Mouse (Mus musculus) liver, embryonic 11.5 days (tissue): Measurements from ENCODE around the gene Nrbp1. TPM values are rescaled to one million over a fixed set of nuclear protein-coding genes. Genes with fewer than 3 reads are reported as not detected.

Experiments used
- ATAC-seq: fragments of 200-750 bp; cut with Nextera tagmentation; replicated peaks from 2 replicates; pipeline ENCODE4 v1.8.0; 2017; ENCODE audit warnings: moderate number of reproducible peaks, mild to moderate bottlenecking, moderate TSS enrichment, moderate library complexity; ENCODE audit not compliant: low FRiP score
- DNase-seq: peaks from one replicate; pipeline ENCODE4 v3.0.0-alpha.2; 2017; ENCODE audit warnings: low spot score
- H3K27ac ChIP-seq: fragments of 300-500 bp; sonication (generic); 2 replicates; pipeline ENCODE4 v1.5.1; 2014; ENCODE audit warnings: mild to moderate bottlenecking, low read depth, low read length, control low read depth
- H3K27me3 ChIP-seq: fragments of 300-500 bp; sonication (generic); replicated peaks from 2 replicates; pipeline ENCODE4 v1.6.1; 2014; ENCODE audit warnings: low read length, mixed read lengths; ENCODE audit not compliant: control insufficient read depth, insufficient read depth
- H3K36me3 ChIP-seq: fragments of 300-500 bp; sonication (generic); 2 replicates; pipeline ENCODE4 v1.6.1; 2014; ENCODE audit warnings: mild to moderate bottlenecking, low read length, moderate library complexity, mixed read lengths; ENCODE audit not compliant: control insufficient read depth, insufficient read depth
- H3K4me1 ChIP-seq: fragments of 300-500 bp; sonication (generic); replicated peaks from 2 replicates; pipeline ENCODE4 v1.6.1; 2014; ENCODE audit warnings: low read length, mixed read lengths; ENCODE audit not compliant: control insufficient read depth, insufficient read depth
- H3K4me2 ChIP-seq: fragments of 300-500 bp; sonication (generic); 2 replicates; pipeline ENCODE4 v1.6.1; 2014; ENCODE audit warnings: mild to moderate bottlenecking, control low read depth, moderate library complexity
- H3K4me3 ChIP-seq: fragments of 300-500 bp; sonication (generic); 2 replicates; pipeline ENCODE4 v1.5.1; 2014; ENCODE audit warnings: low read depth, low read length, control low read depth
- H3K9ac ChIP-seq: fragments of 300-500 bp; sonication (generic); 2 replicates; pipeline ENCODE4 v1.6.1; 2014; ENCODE audit warnings: low read depth, low read length, control low read depth
- H3K9me3 ChIP-seq: fragments of 300-500 bp; sonication (generic); 2 replicates; pipeline ENCODE4 v1.6.1; 2016; ENCODE audit warnings: low read length, inconsistent platforms, mixed read lengths; ENCODE audit not compliant: control insufficient read depth
- WGBS: fragments of 180-500 bp; shearing (Covaris S2); extraction: QIAGEN DNeasy Blood & Tissue Kit; methylation state at CpG from one replicate; pipeline ENCODE4 v1.1.7; 2014; 5-methylcytosine and 5-hydroxymethylcytosine counted together
- polyA plus RNA-seq: library from polyadenylated mRNA; unstranded; fragments of >200 nt; fragmentation: Nextera tagmentation; extraction: Ambion mirVana; gene quantifications from 2 replicates; pipeline ENCODE4 v1.2.1, GENCODE M21; 2014

The Nrbp1 gene
- polyA plus RNA-seq, 1 experiment from 2014 or later = 95.6 TPM

DNA sequence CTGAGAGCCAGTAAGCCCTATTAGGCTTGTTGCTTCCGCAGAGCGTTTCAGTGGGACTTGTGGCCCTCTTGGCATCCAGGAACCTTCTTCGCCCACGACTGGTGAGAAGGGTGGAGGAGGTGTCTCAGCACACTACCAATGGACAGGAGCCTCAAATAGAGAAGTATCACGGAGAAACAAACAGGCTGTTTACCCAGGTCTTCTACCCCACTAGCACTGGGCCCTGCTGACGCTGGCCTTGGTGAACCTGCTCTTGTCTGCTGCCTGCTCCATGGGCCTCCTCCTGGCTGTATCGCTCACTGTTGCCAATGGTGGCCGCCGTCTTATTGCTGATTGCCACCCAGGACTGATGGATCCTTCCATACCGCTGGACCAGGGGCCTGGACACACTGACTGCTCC lies 11.5 kb downstream of the Nrbp1 start:
- peak; percentile 9; the same call in 1 of the 2 replicates for ATAC-seq
- Histone ChIP-seq H3K27ac (no peak overlapping the region), H3K27me3 (no peaks in the 10 kb centered on the region), H3K36me3 (peaks cover 28% of the 10 kb centered on the region), H3K4me1 (peaks cover 6% of the 10 kb centered on the region; the same call in 1 of the 2 replicates), H3K4me2 (peak overlapping the region; percentile 60), H3K4me3 (peak overlapping the region; percentile 47), H3K9me3 (no peaks in the 10 kb centered on the region), H3K9ac (no peak overlapping the region)
- WGBS = 57% methylated on average over 10 of the region's 10 CpGs
- no peak for DNase-seq

DNA sequence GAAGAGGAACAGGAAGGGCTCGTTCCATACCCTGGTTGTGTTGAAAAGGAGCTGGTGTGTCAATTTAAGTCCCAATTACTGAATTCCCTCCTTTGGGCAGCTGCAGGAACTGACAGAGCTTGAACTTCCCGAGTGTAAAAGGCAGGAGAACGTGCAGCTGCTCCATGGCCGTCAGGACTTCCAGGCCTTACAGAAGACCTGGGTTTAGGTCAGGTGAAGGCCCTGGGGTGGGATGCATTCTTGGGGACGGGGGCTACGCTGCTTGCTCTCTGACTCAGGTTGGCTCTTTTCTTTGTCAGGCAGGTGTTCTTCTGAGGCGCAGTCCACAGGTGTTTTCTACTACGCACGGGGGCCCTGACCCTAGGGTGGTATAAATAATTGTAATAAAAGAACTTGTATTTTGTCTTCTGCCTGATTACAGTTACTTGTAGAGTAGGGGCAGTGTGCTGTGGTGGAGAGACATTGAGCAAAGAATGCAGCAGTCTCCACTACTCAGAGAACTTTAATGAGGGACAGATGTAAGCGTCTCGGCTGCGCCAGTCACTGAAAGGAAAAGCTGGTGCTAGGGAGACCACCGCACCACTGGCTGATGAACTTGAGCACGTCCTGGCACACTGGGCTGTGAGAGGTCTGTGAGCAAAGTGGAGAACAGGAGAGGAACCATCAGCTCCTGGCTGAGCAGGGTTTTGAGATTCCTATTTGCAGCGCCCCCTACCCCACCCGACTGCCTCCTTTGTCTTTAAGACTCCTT lies 12.3 kb downstream of the Nrbp1 start:
- Histone ChIP-seq H3K9ac (no peak overlapping the region), H3K36me3 (peaks cover 28% of the 10 kb centered on the region), H3K27me3 (no peaks in the 10 kb centered on the region), H3K4me3 (no peak overlapping the region), H3K9me3 (no peaks in the 10 kb centered on the region), H3K27ac (no peak overlapping the region), H3K4me2 (peak overlapping the region; percentile 33; the same call in 1 of the 2 replicates), H3K4me1 (peaks cover 6% of the 10 kb centered on the region; the same call in 1 of the 2 replicates)
- ATAC-seq (no peak), DNase-seq (peak; percentile 30)
- WGBS = 82% methylated on average over 16 of the region's 16 CpGs

DNA sequence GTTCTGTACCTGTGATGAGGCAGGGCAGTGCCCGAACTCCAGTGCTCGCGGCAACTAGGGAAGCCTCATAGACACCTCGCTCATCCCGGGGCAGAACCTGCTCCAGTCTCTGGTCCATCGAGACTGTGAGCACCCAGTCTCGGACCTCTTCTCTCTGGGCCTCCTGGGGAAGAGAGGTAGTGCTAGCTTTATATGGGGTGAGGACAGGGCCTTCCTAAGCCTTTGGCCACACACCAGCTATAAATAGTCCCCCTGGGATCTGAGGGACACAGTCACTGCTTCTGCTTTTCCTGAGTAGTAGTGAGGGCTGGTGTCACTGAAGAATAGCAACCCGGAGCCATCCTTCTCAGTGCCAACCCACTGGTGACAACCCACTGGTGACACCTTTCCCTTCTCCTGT lies 13.1 kb downstream of the Nrbp1 start:
- Histone ChIP-seq H3K27me3 (no peaks in the 10 kb centered on the region), H3K4me2 (no peak overlapping the region), H3K9me3 (no peaks in the 10 kb centered on the region), H3K27ac (no peak overlapping the region), H3K4me1 (peaks cover 6% of the 10 kb centered on the region; the same call in 1 of the 2 replicates), H3K4me3 (no peak overlapping the region), H3K36me3 (peaks cover 22% of the 10 kb centered on the region), H3K9ac (no peak overlapping the region)
- ATAC-seq = no peak
- WGBS = 94% methylated on average over 8 of the region's 8 CpGs
- peak; percentile 30 for DNase-seq

DNA sequence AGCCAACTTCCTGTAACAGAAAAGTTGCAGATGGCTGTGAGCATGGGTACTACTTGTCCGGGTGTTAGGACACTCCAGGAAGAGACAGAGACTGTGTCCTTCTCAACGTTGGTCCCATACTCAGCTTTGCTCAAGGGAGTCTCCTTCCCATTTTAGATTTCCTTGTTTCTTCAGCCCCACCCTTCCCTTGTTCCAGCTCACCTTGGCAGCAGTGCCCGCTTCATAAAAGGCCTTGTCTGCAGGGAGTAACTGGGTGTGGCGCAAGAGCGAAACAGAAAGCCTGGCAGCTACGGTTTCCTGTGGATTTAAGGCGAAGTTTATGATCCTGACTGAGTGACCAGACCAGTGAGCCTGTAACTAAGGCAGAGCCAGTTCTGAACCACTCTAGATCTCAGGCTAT lies 13.8 kb downstream of the Nrbp1 start:
- no peak overlapping the region for H3K4me2 ChIP-seq
- ATAC-seq (no peak), DNase-seq (peak; percentile 20)
- H3K27me3 ChIP-seq = no peaks in the 10 kb centered on the region
- 78% methylated on average over 7 of the region's 7 CpGs for WGBS
- H3K9me3 ChIP-seq = no peaks in the 10 kb centered on the region
- H3K9ac ChIP-seq = no peak overlapping the region
- H3K36me3 ChIP-seq = peaks cover 18% of the 10 kb centered on the region
- no peak overlapping the region for H3K27ac ChIP-seq
- H3K4me1 ChIP-seq = peaks cover 6% of the 10 kb centered on the region; the same call in 1 of the 2 replicates
- no peak overlapping the region for H3K4me3 ChIP-seq

DNA sequence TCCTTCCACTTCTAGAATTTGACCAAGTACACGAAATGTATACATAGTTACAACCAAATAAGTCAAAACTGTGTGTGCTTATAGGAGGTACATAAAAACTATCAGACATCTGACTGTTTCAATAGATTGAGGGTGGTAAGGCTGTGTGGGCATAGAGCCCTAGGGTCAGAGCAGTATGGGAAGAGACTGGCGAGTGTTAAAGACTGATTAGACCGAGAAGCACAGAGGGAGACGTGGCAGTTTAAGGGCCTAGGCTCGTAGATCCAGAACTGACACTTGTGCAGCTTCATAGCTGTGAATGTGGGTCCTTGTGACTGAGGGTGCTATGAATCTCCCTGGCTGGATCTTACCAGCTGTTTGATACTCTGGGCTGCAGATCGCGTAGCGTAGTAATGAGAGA lies 14.2 kb downstream of the Nrbp1 start:
- WGBS = 77% methylated on average over 8 of the region's 8 CpGs
- ATAC-seq (no peak), DNase-seq (peak; percentile 18)
- Histone ChIP-seq H3K9ac (no peak overlapping the region), H3K4me2 (no peak overlapping the region), H3K27ac (no peak overlapping the region), H3K9me3 (no peaks in the 10 kb centered on the region), H3K4me1 (peaks cover 6% of the 10 kb centered on the region; the same call in 1 of the 2 replicates), H3K27me3 (no peaks in the 10 kb centered on the region), H3K4me3 (no peak overlapping the region), H3K36me3 (peaks cover 15% of the 10 kb centered on the region)

DNA sequence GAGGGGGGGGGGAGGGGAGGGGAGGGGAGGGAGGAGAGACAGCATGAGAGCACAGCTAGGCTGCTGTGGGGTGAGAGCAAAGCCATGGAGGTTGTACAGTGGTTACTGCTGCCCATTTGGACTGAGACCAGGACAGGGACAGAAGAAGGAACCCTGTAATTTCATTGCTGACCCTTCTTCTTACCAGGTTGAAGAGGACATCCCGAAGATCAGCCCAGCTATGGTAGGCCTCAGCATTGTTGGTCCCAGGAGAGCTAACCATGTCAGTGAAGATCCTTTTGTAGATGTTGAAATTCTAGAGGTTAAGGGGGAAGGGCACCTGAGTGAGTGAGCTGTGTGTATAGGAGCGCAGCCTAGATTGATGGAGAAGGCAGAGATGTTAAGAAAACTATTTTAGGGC lies 14.7 kb downstream of the Nrbp1 start:
- H3K27ac ChIP-seq = no peak overlapping the region
- H3K9me3 ChIP-seq = no peaks in the 10 kb centered on the region
- peaks cover 13% of the 10 kb centered on the region for H3K36me3 ChIP-seq
- no peak overlapping the region for H3K4me3 ChIP-seq
- no peak overlapping the region for H3K9ac ChIP-seq
- no peak for ATAC-seq
- no peak overlapping the region for H3K4me2 ChIP-seq
- H3K4me1 ChIP-seq = peaks cover 6% of the 10 kb centered on the region; the same call in 1 of the 2 replicates
- no peaks in the 10 kb centered on the region for H3K27me3 ChIP-seq
- WGBS = 94% methylated on average over 2 of the region's 2 CpGs
- peak; percentile 26 for DNase-seq

DNA sequence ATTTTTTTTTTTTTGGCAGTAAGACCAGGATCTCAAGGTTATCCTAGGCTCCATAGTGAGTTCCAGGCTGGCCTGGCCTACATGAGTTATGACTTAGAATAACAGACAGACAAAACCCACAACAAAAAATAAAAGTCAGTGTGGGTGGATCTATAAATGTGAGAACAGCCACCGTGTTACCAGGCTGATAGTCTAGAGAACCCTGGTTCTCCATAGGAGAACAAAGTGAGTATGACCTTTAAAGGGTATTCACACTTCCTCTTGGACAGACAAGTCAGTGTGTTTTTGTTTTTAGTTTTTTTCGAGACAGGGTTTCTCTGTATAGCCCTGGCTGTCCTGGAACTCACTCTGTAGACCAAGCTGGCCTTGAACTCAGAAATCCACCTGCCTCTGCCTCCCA lies 15.3 kb downstream of the Nrbp1 start:
- Histone ChIP-seq H3K36me3 (peaks cover 7% of the 10 kb centered on the region), H3K9me3 (no peaks in the 10 kb centered on the region), H3K4me3 (no peak overlapping the region), H3K4me1 (peaks cover 5% of the 10 kb centered on the region; the same call in 1 of the 2 replicates), H3K27me3 (no peaks in the 10 kb centered on the region), H3K4me2 (no peak overlapping the region), H3K9ac (no peak overlapping the region), H3K27ac (no peak overlapping the region)
- ATAC-seq (no peak), DNase-seq (no peak)
- 91% methylated on average over 2 of the region's 2 CpGs for WGBS

DNA sequence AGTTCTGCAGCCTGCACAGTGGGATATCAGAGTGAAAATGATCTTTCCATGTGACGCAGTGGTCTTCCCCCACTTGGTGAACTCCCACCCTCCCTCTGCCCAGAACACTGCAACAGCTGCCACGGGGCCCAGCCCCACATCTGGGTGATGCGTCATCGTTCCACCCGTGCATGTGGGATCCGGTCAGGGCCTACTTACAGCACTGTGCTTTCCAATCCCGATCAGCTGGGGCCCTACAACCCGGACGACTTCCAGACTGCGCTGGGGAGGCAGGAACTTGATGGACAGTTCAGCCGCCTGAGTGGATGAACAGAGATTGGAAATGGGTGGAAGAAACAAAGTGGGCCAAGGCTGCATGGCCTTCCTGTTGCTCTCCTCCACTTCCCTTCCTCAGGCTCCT lies 17.0 kb downstream of the Nrbp1 start:
- H3K36me3 ChIP-seq = no peaks in the 10 kb centered on the region; the same call in none of the 2 replicates
- H3K27ac ChIP-seq = no peak overlapping the region
- no peak overlapping the region for H3K4me2 ChIP-seq
- DNase-seq (no peak), ATAC-seq (no peak)
- H3K4me1 ChIP-seq = no peaks in the 10 kb centered on the region
- H3K9ac ChIP-seq = no peak overlapping the region
- no peaks in the 10 kb centered on the region for H3K27me3 ChIP-seq
- no peaks in the 10 kb centered on the region for H3K9me3 ChIP-seq
- no peak overlapping the region for H3K4me3 ChIP-seq
- WGBS = 80% methylated on average over 11 of the region's 11 CpGs

DNA sequence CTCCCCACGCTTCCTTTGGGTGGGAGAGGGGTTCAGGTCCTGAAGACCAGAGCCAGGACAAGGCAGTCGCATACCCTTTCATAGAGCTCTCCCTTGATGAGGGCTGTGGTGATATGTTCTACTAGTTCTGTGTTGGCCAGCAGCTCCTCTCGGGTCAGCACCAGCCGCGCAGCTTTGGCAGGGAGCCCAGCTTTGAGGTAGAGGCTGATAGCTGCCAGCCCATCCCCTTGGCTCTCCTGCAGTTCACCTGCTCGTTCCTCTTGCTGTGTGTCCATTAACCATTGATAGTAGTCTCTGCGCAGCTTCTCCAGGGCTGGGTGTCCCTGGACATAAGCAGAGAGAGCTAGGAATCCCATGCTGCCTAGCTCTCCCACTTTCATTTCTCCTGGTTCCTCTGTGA lies 25.4 kb downstream of the Nrbp1 start:
- Histone ChIP-seq H3K4me1 (no peaks in the 10 kb centered on the region), H3K27me3 (no peaks in the 10 kb centered on the region), H3K4me3 (no peak overlapping the region), H3K4me2 (no peak overlapping the region), H3K9me3 (no peaks in the 10 kb centered on the region), H3K27ac (no peak overlapping the region), H3K9ac (no peak overlapping the region), H3K36me3 (peaks cover 10% of the 10 kb centered on the region)
- no peak for ATAC-seq
- DNase-seq = no peak
- WGBS = 85% methylated on average over 7 of the region's 7 CpGs
